Mouse (Mus musculus) testis, adult 2 months (tissue): ENCODE measurements around the gene Sowahb. TPM values are rescaled to one million over a fixed set of nuclear protein-coding genes. Genes with fewer than 3 reads are reported as not detected.

Experiments used
- H3K27ac ChIP-seq: fragments of 200-500 bp; 2 replicates; pipeline ENCODE4 v1.5.1; 2012; ENCODE audit warnings: low read depth, low read length; ENCODE audit not compliant: control insufficient read depth, insufficient read depth
- H3K27me3 ChIP-seq: fragments of 200-500 bp; 2 replicates; pipeline ENCODE4 v1.6.1; 2012; ENCODE audit warnings: mild to moderate bottlenecking, low read length, moderate library complexity; ENCODE audit not compliant: control insufficient read depth, insufficient read depth
- H3K36me3 ChIP-seq: fragments of 200-500 bp; 2 replicates; pipeline ENCODE4 v1.6.1; 2012; ENCODE audit warnings: mild to moderate bottlenecking, low read length; ENCODE audit not compliant: control insufficient read depth, insufficient read depth
- H3K4me1 ChIP-seq: fragments of 200-500 bp; 2 replicates; pipeline ENCODE4 v1.6.1; 2012; ENCODE audit warnings: low read length; ENCODE audit not compliant: control insufficient read depth, insufficient read depth
- H3K4me3 ChIP-seq: fragments of 200-500 bp; 2 replicates; pipeline ENCODE4 v1.5.1; 2012; ENCODE audit warnings: low read depth, mild to moderate bottlenecking, low read length, moderate library complexity, mixed read lengths; ENCODE audit not compliant: control insufficient read depth
- CTCF ChIP-seq: fragments of 200-500 bp; IDR thresholded peaks from 2 replicates; pipeline ENCODE4 v1.5.1; 2012; ENCODE audit warnings: low read depth, mild to moderate bottlenecking, inconsistent platforms, low read length, moderate library complexity; ENCODE audit not compliant: control insufficient read depth, insufficient read depth, insufficient replicate concordance
- POLR2A ChIP-seq: fragments of 200-500 bp; IDR thresholded peaks from 2 replicates; pipeline ENCODE4 v1.6.1; 2012; ENCODE audit warnings: low read depth, mild to moderate bottlenecking, inconsistent platforms, low read length, moderate library complexity; ENCODE audit not compliant: control insufficient read depth
- polyA plus RNA-seq: library from polyadenylated mRNA; depleted of rRNA; stranded (reverse); fragments of >200 nt; gene quantifications from 2 replicates; pipeline ENCODE4 v1.2.3, GENCODE M21; 2012

The Sowahb gene
- polyA plus RNA-seq, 1 experiment: not detected

DNA sequence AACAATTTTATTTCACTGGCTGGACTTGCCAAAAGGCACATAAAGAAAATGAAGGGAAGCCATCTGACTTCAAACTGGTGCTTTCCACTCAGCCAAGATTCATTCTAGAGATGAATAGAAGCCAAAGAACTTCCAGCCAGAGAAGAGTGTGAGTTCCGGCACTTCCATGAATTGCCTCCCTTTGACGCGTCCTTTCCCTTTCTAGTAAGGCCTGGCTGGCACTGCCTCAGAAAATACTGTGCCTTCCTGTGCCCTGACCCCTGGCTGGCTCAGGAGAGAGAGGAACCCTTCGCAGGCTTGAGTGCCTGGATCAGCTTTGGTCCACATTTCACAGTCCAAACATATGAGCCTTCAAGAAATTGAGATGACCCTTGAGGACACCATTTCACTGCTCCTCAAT lies 2.8 kb downstream of the Sowahb start:
- Histone ChIP-seq H3K4me1 (peaks cover 17% of the 10 kb centered on the region), H3K36me3 (no peaks in the 10 kb centered on the region), H3K27ac (no peak overlapping the region), H3K4me3 (no peak overlapping the region), H3K27me3 (no peaks in the 10 kb centered on the region; the same call in 1 of the 2 replicates)
- TF ChIP-seq CTCF (no peak), POLR2A (no peak)

DNA sequence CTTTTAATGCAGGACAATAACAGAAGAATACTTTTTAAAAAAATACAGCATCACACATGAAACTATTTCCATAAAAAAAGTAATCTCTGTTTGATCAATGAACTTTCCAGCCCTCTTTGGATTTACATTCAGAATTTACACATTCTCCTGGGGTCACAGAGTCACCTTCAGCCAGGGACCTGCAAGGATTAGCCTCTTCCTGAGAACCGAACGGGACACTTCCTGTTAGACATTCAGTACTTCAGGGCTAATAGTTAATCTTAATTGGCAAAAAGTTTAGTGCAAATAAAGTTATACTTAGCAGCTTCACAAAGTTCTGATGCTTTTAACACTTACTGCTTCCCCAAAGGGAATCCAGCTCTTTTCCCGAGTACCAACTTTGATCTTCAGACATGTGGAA lies 3.5 kb downstream of the Sowahb start:
- no peak overlapping the region for H3K27ac ChIP-seq
- no peak for TF ChIP-seq CTCF
- no peaks in the 10 kb centered on the region for H3K36me3 ChIP-seq
- H3K4me1 ChIP-seq: peaks cover 17% of the 10 kb centered on the region
- H3K27me3 ChIP-seq: no peaks in the 10 kb centered on the region; the same call in 1 of the 2 replicates
- H3K4me3 ChIP-seq: no peak overlapping the region

DNA sequence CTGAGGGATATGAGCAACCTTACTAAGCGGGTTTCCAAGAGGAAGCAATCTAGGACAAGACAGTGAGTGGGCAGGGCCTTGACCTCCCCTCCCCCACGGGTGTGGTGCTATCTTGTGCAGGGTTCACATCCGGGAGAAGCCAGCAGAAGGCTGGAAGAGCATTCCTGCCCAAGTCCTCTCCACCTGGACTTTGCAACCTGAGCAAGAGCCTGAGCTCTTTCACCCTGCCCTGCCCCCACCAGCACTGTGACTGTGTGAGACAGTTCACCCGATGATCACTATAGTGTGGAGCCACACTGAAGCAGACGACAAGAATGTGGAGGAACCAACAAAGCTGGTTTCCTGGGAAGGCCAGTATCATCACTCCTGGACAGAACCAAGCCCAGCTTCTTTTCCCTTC lies 4.7 kb downstream of the Sowahb start:
- H3K4me3 ChIP-seq: no peak overlapping the region
- H3K27me3 ChIP-seq: no peaks in the 10 kb centered on the region; the same call in 1 of the 2 replicates
- peaks cover 16% of the 10 kb centered on the region for H3K4me1 ChIP-seq
- no peak overlapping the region for H3K27ac ChIP-seq
- H3K36me3 ChIP-seq: no peaks in the 10 kb centered on the region
- TF ChIP-seq CTCF (no peak), POLR2A (no peak)

DNA sequence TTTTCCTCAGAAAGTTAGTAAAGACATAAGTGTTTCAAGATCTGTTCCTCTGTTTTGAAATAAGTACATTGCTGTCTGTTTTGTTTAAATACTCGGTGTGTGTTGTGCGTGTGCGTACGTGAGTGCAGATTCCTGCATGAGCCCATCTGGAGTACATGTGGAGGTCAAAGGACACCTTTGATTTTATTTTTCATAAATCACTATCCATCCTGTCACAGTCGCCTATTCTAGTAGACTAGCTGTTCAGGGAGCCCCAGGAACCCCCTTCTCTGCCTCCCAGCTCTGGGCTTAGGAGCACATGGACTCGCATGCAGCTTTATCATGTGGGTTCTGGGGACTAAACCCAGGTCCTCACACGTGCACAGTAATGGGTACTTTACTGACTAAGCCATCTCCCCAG lies 8.6 kb downstream of the Sowahb start:
- Histone ChIP-seq H3K27me3 (no peaks in the 10 kb centered on the region), H3K27ac (no peak overlapping the region), H3K4me3 (no peak overlapping the region), H3K4me1 (no peaks in the 10 kb centered on the region), H3K36me3 (no peaks in the 10 kb centered on the region)
- TF ChIP-seq CTCF: no peak
- TF ChIP-seq POLR2A: no peak

DNA sequence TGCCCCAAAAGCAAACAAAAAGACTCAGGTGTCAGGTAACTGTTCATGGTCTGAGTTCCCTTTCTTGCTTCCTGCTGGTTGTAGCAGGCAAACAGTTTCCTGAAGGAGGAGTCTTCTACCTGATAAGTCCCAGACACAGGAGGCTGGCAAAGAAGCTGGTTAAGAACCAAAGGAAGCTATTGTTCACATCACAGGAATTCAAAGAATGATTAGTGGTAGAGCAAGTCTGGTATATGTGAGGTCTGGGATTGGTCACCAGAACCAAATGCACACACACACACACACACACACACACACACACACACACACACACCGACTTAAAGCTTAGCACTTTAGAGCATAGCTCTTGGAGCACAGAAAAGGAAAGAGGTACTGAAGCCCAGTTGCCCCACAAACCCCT lies 9.5 kb downstream of the Sowahb start:
- no peak overlapping the region for H3K27ac ChIP-seq
- H3K4me1 ChIP-seq: no peaks in the 10 kb centered on the region
- no peak for TF ChIP-seq POLR2A
- no peak for TF ChIP-seq CTCF
- H3K27me3 ChIP-seq: no peaks in the 10 kb centered on the region
- no peak overlapping the region for H3K4me3 ChIP-seq
- H3K36me3 ChIP-seq: no peaks in the 10 kb centered on the region

DNA sequence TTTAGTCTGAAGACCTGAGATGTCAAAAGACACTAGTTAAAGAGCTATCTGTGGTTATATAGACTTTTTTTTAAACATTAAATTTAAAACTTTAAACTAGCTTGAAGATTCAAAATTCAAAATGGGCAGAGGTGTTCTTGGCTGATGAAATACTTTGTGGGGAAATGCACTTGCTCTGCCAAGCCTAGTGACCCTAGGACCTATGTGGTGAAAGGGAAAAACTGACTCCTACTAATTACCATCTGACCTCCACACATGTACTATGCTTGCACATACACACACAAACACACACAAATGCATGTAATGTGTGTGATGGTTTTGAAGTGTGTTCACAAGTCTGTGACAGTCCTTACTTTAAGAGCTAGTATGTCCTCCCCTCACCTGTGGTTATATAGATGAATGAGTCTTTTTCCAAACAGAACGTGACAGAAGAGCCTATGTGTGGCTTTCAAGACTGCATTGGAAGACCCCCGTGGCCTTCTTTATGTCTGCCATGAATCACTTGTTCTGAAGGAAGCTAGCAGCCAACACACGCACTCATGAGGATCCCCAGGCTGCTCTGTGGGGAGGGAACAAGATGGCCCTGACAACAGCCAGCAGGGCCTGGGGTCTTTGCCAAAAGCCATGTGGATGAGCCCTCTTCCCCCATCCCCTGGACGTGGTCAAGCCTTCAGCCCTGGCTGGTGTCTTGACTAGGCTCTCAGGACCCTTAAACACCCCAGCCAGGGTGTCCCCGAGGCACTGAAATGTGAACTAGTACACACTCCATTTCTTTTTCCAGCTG lies 11.5 kb downstream of the Sowahb start:
- no peak overlapping the region for H3K4me3 ChIP-seq
- TF ChIP-seq CTCF (no peak), POLR2A (no peak)
- no peaks in the 10 kb centered on the region for H3K36me3 ChIP-seq
- H3K27me3 ChIP-seq: no peaks in the 10 kb centered on the region
- H3K4me1 ChIP-seq: no peaks in the 10 kb centered on the region
- no peak overlapping the region for H3K27ac ChIP-seq

DNA sequence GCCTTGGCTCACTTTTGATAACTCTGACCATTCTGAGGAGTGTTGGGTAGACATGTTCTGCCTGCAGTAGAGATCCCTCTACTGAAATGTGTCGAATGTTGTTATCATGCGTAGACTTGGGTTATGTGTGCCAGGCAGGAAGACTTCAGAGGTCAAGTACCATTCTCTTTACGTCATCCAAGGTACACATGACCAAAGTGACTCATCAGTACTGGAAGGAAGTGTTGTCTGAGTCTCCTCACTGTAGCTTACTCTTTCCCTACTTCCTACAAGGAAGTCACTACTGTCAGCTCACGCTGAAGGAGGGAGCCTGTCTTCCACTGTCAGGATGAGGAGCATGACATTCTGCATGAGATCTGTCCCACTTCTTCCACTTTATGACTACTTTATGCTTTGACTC lies 12.2 kb downstream of the Sowahb start:
- no peak for TF ChIP-seq CTCF
- no peak for TF ChIP-seq POLR2A
- no peaks in the 10 kb centered on the region for H3K36me3 ChIP-seq
- H3K4me3 ChIP-seq: no peak overlapping the region
- H3K27me3 ChIP-seq: no peaks in the 10 kb centered on the region
- no peak overlapping the region for H3K27ac ChIP-seq
- H3K4me1 ChIP-seq: no peaks in the 10 kb centered on the region

DNA sequence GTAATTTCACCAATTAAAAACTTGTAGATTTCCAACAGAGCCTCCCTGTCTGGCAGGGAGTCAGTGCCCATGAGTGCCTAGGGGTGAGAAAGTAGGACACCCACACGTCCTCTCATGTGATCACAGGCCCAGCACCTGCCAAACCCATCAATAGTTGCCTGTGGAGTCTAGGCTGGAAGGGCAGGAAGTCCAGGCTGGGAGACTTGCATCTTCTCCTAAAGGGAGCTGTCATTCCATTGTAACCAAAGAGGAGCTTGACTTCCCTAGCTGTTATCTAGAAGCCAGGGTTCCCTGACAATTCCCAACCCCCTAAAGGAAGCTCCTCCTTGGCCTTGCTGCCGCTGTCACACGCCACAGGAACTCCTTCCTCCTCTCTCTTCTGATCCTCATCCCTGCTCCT lies 14.0 kb downstream of the Sowahb start:
- Histone ChIP-seq H3K4me1 (no peaks in the 10 kb centered on the region), H3K36me3 (no peaks in the 10 kb centered on the region), H3K27me3 (no peaks in the 10 kb centered on the region), H3K27ac (no peak overlapping the region), H3K4me3 (no peak overlapping the region)
- no peak for TF ChIP-seq POLR2A
- TF ChIP-seq CTCF: no peak
